Mouse (Mus musculus): Measurements from ENCODE around the gene Aoah. TPM values are rescaled to one million over a fixed set of nuclear protein-coding genes. Genes with fewer than 3 reads are reported as not detected.

Gene Aoah
- polyA plus RNA-seq, 1 experiment from 2014 or later: 0.32 TPM

DNA sequence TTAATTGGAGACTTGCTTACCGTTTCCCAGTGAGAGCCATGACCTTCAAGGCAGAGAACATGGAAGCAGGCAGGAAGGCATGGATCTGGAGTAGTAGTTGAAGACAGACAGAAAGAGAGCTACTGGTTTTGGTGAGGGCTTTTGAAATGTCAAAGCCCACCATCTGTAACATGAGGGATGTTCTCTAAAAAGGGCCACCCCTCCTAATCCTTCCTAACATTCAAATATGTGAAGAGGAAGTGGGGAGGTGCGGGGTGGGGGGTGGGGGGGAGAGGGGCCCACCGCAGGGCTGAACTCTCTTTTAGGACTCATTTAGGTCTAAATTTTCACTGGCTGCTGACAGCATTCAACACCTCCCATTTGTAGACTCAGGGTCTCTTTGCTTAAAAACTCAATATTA, 5.9 kb downstream of the Aoah start:
- Histone ChIP-seq H3K9me3 (ENCODE audit: control insufficient read depth, low read length) (no peaks in the 10 kb centered on the region), H3K27me3 (ENCODE audit: control insufficient read depth, insufficient read depth, low read length) (no peaks in the 10 kb centered on the region), H3K4me1 (replicated peaks; ENCODE audit: control insufficient read depth, insufficient read depth, low read length) (no peaks in the 10 kb centered on the region), H3K4me2 (ENCODE audit: low read depth, low read length, severe bottlenecking) (no peak overlapping the region), H3K36me3 (ENCODE audit: control insufficient read depth, insufficient read depth, low read length) (no peaks in the 10 kb centered on the region), H3K27ac (ENCODE audit: low read depth, low read length) (no peak overlapping the region), H3K9ac (ENCODE audit: low read length) (no peak overlapping the region), H3K4me3 (ENCODE audit: low read depth, low read length) (no peak overlapping the region)
- no peak for DNase-seq (ENCODE audit: low spot score)
- 84% methylated on average over 3 of the region's 3 CpGs for WGBS
- ATAC-seq (replicated peaks; ENCODE audit: low FRiP score): no peak

DNA sequence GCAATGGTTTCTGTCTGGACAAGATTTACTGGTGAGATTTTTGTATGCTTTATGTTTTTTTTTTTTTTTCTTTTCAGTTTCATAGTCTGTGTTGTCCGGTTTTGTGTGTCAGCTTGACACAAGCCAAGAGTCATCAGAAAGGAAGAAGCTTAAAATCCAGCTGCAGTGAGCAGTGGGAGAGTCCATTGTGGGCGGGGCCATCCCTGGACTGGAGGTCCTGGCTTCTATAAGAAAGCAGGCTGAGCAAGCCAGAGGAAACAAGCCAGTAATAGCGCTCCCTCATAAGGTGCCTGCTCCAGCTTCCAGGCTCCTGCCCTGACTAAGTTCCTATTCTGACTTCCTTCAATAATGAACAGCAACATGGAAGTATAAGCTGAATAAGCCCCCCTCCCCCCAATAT, 6.7 kb downstream of the Aoah start:
- Histone ChIP-seq H3K36me3 (ENCODE audit: control insufficient read depth, insufficient read depth, low read length) (no peaks in the 10 kb centered on the region), H3K27me3 (ENCODE audit: control insufficient read depth, insufficient read depth, low read length) (no peaks in the 10 kb centered on the region), H3K4me2 (ENCODE audit: low read depth, low read length, severe bottlenecking) (no peak overlapping the region), H3K4me1 (replicated peaks; ENCODE audit: control insufficient read depth, insufficient read depth, low read length) (no peaks in the 10 kb centered on the region), H3K4me3 (ENCODE audit: low read depth, low read length) (no peak overlapping the region), H3K27ac (ENCODE audit: low read depth, low read length) (no peak overlapping the region), H3K9me3 (ENCODE audit: control insufficient read depth, low read length) (no peaks in the 10 kb centered on the region), H3K9ac (ENCODE audit: low read length) (no peak overlapping the region)
- DNase-seq (ENCODE audit: low spot score) (no peak), ATAC-seq (replicated peaks; ENCODE audit: low FRiP score) (no peak)
- 47% methylated on average over 3 of the region's 3 CpGs for WGBS

DNA sequence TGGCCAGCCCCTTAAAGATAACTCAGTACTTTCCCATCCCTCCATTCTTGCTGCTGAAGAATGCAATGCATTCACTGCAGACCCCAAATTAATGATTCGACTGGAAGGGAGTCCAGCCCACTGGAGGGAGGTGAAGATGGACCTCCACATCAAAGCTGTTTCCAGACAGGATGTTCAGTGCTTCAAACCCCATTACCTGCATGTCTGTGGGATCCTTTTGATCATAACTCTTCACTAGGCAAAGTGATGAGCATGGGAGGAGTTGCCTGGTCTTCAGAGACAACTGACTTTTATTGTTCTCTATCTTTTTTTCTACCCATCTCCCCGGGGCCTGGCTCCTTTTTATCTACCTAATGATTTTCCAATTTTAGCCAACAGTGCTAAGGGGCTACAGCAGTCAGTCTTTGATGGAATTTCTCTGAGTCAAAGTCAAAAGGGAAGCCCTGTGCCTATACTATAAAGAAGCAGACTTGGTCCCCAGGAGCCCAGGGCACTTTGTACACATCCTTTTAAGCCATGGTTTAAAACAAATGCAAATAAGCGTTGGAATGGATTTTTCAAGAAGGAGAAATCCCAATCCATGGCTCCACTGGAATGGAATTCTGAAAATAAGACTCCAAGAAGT, 18.0 kb downstream of the Aoah start:
- H3K27ac ChIP-seq (ENCODE audit: low read depth, low read length): no peak overlapping the region
- no peaks in the 10 kb centered on the region for H3K4me1 ChIP-seq (replicated peaks; ENCODE audit: control insufficient read depth, insufficient read depth, low read length)
- no peak overlapping the region for H3K4me3 ChIP-seq (ENCODE audit: low read depth, low read length)
- H3K27me3 ChIP-seq (ENCODE audit: control insufficient read depth, insufficient read depth, low read length): no peaks in the 10 kb centered on the region
- no peaks in the 10 kb centered on the region for H3K36me3 ChIP-seq (ENCODE audit: control insufficient read depth, insufficient read depth, low read length)
- ATAC-seq (replicated peaks; ENCODE audit: low FRiP score) (no peak), DNase-seq (ENCODE audit: low spot score) (no peak)
- WGBS: 74% methylated on average over 3 of the region's 3 CpGs
- no peaks in the 10 kb centered on the region for H3K9me3 ChIP-seq (ENCODE audit: control insufficient read depth, low read length)
- H3K4me2 ChIP-seq (ENCODE audit: low read depth, low read length, severe bottlenecking): no peak overlapping the region
- H3K9ac ChIP-seq (ENCODE audit: low read length): no peak overlapping the region

DNA sequence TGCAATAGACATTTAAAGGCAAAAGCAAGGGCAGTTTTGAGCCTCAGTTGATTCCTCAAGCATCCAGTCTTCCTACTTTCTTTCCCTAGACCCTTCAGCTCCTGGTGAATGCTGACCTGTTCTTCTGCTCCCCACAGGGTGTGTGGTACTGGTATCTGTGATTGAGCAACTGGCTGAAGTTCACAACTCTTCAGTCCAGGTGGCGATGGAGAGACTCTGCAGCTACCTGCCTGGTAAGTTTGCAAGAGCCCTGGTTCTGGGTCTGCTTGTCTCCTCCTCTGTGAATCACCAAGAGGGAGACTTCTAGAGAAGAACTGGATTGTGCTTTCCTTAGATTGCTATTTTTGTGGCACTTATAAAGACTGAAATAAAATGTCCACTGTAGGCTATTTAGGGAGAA, 22.5 kb downstream of the Aoah start:
- H3K36me3 ChIP-seq (ENCODE audit: control insufficient read depth, insufficient read depth, low read length): no peaks in the 10 kb centered on the region
- H3K27me3 ChIP-seq (ENCODE audit: control insufficient read depth, insufficient read depth, low read length): no peaks in the 10 kb centered on the region
- WGBS: 74% methylated on average over 1 of the region's 1 CpGs
- H3K9ac ChIP-seq (ENCODE audit: low read length): no peak overlapping the region
- no peak for ATAC-seq (replicated peaks; ENCODE audit: low FRiP score)
- no peak for DNase-seq (ENCODE audit: low spot score)
- H3K4me3 ChIP-seq (ENCODE audit: low read depth, low read length): no peak overlapping the region
- H3K4me2 ChIP-seq (ENCODE audit: low read depth, low read length, severe bottlenecking): no peak overlapping the region
- H3K4me1 ChIP-seq (replicated peaks; ENCODE audit: control insufficient read depth, insufficient read depth, low read length): no peaks in the 10 kb centered on the region
- no peak overlapping the region for H3K27ac ChIP-seq (ENCODE audit: low read depth, low read length)
- H3K9me3 ChIP-seq (ENCODE audit: control insufficient read depth, low read length): no peaks in the 10 kb centered on the region

DNA sequence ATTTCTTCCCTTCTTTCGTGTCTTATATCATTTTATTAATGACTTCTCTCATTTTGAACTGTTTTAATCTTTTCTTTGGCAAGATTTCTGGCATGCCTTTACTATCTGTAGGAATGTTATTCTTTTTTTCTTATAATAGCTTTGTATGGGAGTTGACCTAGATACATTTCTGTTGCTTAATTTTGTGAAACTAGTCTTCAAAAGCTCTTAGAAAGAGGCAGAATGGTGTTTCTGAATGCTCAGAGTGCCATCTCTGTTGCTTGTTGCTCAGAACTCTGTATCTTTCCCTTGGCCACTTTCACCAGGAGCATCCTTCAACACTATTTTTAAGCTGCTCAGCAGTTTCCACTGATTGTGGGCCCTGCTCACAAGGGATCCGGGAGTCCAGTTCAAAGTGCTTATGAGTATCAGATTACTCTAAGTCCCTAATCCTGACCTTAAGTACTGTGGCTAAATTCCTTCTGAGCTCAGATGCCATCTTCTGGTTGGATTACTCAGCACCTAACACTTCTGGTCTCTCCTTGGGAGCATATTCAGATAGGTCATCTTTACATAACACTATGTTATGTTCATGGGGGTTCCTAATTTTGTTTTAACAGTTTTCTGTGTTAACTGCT, 26.9 kb downstream of the Aoah start:
- Histone ChIP-seq H3K27me3 (ENCODE audit: control insufficient read depth, insufficient read depth, low read length) (no peaks in the 10 kb centered on the region), H3K9ac (ENCODE audit: low read length) (no peak overlapping the region), H3K4me1 (replicated peaks; ENCODE audit: control insufficient read depth, insufficient read depth, low read length) (no peaks in the 10 kb centered on the region), H3K4me2 (ENCODE audit: low read depth, low read length, severe bottlenecking) (no peak overlapping the region), H3K9me3 (ENCODE audit: control insufficient read depth, low read length) (no peaks in the 10 kb centered on the region), H3K36me3 (ENCODE audit: control insufficient read depth, insufficient read depth, low read length) (no peaks in the 10 kb centered on the region), H3K4me3 (ENCODE audit: low read depth, low read length) (no peak overlapping the region), H3K27ac (ENCODE audit: low read depth, low read length) (no peak overlapping the region)
- ATAC-seq (replicated peaks; ENCODE audit: low FRiP score) (no peak), DNase-seq (ENCODE audit: low spot score) (no peak)
- 55% methylated on average over 2 of the region's 2 CpGs for WGBS

DNA sequence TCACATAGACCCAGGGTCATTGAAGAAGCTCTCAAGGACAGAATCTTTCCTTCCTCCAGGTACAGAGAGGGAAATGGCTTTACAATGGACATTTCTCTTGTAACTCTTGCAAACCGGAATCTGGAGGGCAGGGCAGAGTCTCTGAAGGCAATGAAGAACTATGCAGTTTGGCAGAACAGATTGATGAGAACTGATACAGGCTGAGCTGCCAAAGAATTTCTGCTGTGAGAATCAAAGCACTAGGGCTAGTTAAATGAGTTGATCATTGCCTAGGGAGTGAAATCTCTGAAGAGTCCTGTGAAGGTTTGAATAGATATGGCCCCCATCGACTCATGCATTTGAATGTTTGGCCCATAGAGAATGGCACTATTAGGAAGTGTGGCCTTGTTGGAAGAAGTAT, 34.8 kb downstream of the Aoah start:
- no peak for ATAC-seq (replicated peaks; ENCODE audit: low FRiP score)
- H3K4me3 ChIP-seq (ENCODE audit: low read depth, low read length): no peak overlapping the region
- no peaks in the 10 kb centered on the region for H3K9me3 ChIP-seq (ENCODE audit: control insufficient read depth, low read length)

DNA sequence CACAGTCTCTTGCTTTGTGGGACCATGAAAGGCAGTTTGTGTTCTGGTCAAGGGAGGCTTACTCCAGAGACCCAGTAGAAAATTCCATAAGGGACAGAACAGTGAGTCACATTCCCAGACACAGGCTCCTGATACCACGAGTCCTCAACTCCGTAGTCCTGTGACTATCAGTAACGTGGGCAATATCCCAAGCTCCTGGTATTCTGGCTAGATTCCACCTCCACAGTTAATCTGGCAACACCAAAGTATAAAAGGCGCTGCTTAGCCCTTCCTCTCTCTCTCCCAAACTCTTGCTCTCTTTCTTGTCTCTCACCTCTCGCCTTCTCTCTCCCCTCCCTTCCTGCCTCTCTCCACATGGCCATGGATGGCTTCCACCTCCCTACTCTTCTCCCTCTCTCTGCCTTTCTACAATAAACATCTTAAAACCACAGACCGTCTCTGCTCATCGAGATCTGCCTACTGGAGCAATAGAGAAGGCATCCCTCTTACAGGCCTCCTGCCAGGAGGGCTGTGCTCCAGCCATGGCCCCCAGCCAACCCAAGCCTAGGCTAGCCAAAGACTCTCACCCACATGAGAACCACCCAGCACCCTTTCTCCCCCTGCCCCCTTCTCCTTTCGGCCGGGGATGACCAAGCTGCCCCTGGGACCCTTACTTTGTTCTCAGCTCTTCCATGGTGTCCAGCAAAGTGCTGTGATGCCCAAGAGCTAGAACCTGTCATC, 35.4 kb downstream of the Aoah start:
- Histone ChIP-seq H3K4me1 (replicated peaks; ENCODE audit: control insufficient read depth, insufficient read depth, low read length) (no peaks in the 10 kb centered on the region), H3K27ac (ENCODE audit: low read depth, low read length) (no peak overlapping the region), H3K36me3 (ENCODE audit: control insufficient read depth, insufficient read depth, low read length) (no peaks in the 10 kb centered on the region), H3K4me3 (ENCODE audit: low read depth, low read length) (no peak overlapping the region), H3K9me3 (ENCODE audit: control insufficient read depth, low read length) (no peaks in the 10 kb centered on the region), H3K9ac (ENCODE audit: low read length) (no peak overlapping the region), H3K27me3 (ENCODE audit: control insufficient read depth, insufficient read depth, low read length) (no peaks in the 10 kb centered on the region), H3K4me2 (ENCODE audit: low read depth, low read length, severe bottlenecking) (no peak overlapping the region)
- WGBS: 92% methylated on average over 9 of the region's 9 CpGs
- no peak for ATAC-seq (replicated peaks; ENCODE audit: low FRiP score)
- DNase-seq (ENCODE audit: low spot score): no peak

More for the DNA sequence above, 34.8 kb downstream of the Aoah start:
- H3K36me3 ChIP-seq (ENCODE audit: control insufficient read depth, insufficient read depth, low read length): no peaks in the 10 kb centered on the region
- no peaks in the 10 kb centered on the region for H3K4me1 ChIP-seq (replicated peaks; ENCODE audit: control insufficient read depth, insufficient read depth, low read length)
- H3K27ac ChIP-seq (ENCODE audit: low read depth, low read length): no peak overlapping the region
- H3K4me2 ChIP-seq (ENCODE audit: low read depth, low read length, severe bottlenecking): no peak overlapping the region
- no peaks in the 10 kb centered on the region for H3K27me3 ChIP-seq (ENCODE audit: control insufficient read depth, insufficient read depth, low read length)
- 88% methylated on average over 2 of the region's 2 CpGs for WGBS
- no peak overlapping the region for H3K9ac ChIP-seq (ENCODE audit: low read length)
- DNase-seq (ENCODE audit: low spot score): no peak

DNA sequence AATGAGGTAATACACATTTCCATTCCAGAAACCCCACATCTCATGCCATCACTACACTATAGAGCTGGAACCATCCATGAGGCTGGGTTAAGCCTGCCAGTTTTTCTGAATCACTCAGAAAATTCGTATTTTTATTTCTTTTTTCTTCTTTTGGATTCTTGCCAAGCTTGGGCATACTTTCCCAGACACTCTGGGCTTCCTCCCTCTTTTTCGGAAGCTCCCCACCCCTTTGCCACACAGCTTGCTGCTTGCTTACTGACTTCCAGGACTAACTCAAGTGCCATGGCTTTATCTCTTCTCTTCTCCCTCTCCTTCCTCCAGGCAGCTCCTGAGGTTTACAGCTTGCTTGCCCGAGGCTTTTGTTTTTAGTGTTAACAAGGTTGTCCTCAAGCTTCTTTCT, 62.0 kb downstream of the Aoah start:
- H3K36me3 ChIP-seq (ENCODE audit: control insufficient read depth, insufficient read depth, low read length): no peaks in the 10 kb centered on the region
- no peak overlapping the region for H3K4me3 ChIP-seq (ENCODE audit: low read depth, low read length)
- whole genome bisulfite sequencing: 70% methylated on average over 3 of the region's 3 CpGs
- DNase-seq (ENCODE audit: low spot score) (no peak), ATAC-seq (replicated peaks; ENCODE audit: low FRiP score) (no peak)
- H3K9me3 ChIP-seq (ENCODE audit: control insufficient read depth, low read length): no peaks in the 10 kb centered on the region
- no peaks in the 10 kb centered on the region for H3K27me3 ChIP-seq (ENCODE audit: control insufficient read depth, insufficient read depth, low read length)
- no peak overlapping the region for H3K9ac ChIP-seq (ENCODE audit: low read length)
- H3K4me2 ChIP-seq (ENCODE audit: low read depth, low read length, severe bottlenecking): no peak overlapping the region
- H3K4me1 ChIP-seq (replicated peaks; ENCODE audit: control insufficient read depth, insufficient read depth, low read length): no peaks in the 10 kb centered on the region
- H3K27ac ChIP-seq (ENCODE audit: low read depth, low read length): no peak overlapping the region

DNA sequence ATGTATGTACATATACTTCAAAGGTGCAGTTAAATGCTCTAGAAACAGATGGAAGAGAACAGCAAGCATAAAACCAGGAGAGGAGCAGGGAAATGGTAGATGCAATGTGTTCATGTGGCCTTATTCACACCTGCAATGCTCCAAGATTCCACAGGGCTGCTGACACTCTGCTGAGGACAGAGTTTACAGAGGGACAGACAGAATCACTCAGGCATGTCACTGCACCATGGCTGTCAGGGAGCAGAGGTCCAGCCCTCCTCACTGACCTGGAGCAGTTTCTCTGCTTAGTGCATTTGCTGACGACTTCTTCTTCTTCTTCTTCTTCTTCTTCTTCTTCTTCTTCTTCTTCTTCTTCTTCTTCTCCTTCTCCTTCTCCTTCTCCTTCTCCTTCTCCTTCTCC, 105.5 kb downstream of the Aoah start:
- no peaks in the 10 kb centered on the region for H3K36me3 ChIP-seq (ENCODE audit: control insufficient read depth, insufficient read depth, low read length)
- H3K9ac ChIP-seq (ENCODE audit: low read length): no peak overlapping the region
- H3K9me3 ChIP-seq (ENCODE audit: control insufficient read depth, low read length): no peaks in the 10 kb centered on the region
- DNase-seq (ENCODE audit: low spot score) (no peak), ATAC-seq (replicated peaks; ENCODE audit: low FRiP score) (no peak)
- no peak overlapping the region for H3K27ac ChIP-seq (ENCODE audit: low read depth, low read length)
- no peaks in the 10 kb centered on the region for H3K4me1 ChIP-seq (replicated peaks; ENCODE audit: control insufficient read depth, insufficient read depth, low read length)
- WGBS: 57% methylated on average over 1 of the region's 1 CpGs
- H3K27me3 ChIP-seq (ENCODE audit: control insufficient read depth, insufficient read depth, low read length): no peaks in the 10 kb centered on the region
- no peak overlapping the region for H3K4me3 ChIP-seq (ENCODE audit: low read depth, low read length)
- no peak overlapping the region for H3K4me2 ChIP-seq (ENCODE audit: low read depth, low read length, severe bottlenecking)

Data from forebrain, embryonic 11.5 days (tissue).